In the genomic region with DNA sequence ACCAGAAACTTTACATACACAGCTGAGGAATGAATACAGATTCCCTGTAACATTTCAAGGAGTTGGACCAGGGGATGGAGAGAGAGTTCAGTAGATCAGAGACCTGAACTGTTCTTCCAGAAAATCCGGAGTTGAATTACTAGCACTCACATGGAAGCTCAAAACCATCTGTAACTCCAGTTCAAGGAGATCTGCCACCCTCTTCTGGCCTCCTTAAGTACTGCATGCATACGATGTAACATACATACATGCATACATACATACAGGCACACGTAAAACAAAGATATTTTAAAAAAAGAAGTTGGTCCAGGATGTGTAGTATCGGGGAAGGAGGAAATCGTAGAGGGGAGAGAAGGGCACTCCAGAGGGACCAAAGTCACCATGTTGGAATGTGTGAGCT, we compare ENCODE assay signal across 19 mouse cellular contexts.
DNase-seq lines count a peak whose midpoint lies in the region; ATAC-seq and TF ChIP-seq lines count a peak whose summit lies in the region.
"Had no signal": no experiment of that assay in that cellular context is flagged by ENCODE, and none has a peak within 500 bp of the region (broad histone marks: within the 10 kb centered on the region; RNA-seq: fewer than 3 reads in every experiment).

No protein-coding gene starts in this region.

- H3K4me1 ChIP-seq in ES-E14 (ENCODE audit: control insufficient read depth in 2 of 2, insufficient read depth in 2 of 2, low read length in 2 of 2, poor library complexity in 1 of 2): no peaks in the 10 kb centered on the region
- H3K4me1 ChIP-seq in hindbrain, embryonic 14.5 days (replicated peaks; ENCODE audit: control insufficient read depth, insufficient read depth, low read length): peaks cover 11% of the 10 kb centered on the region; the same call in 1 of the 2 replicates

- no peak overlapping the region for H3K4me2 ChIP-seq in hindbrain, embryonic 14.5 days (replicated peaks)
- H3K4me2 ChIP-seq: embryonic facial prominence, embryonic 13.5 days; kidney, embryonic 15.5 days had no signal

- no peak overlapping the region for H3K27ac ChIP-seq in left cerebral cortex, adult 2 months
- no peak overlapping the region for H3K27ac ChIP-seq in ES-E14 (ENCODE audit: insufficient read depth, low read depth, low read length, poor library complexity, severe bottlenecking)
- no peak overlapping the region for H3K27ac ChIP-seq in hindbrain, embryonic 14.5 days
- H3K27ac ChIP-seq: embryonic facial prominence, embryonic 13.5 days; kidney, embryonic 15.5 days; liver, embryonic 14.5 days had no signal

- no peaks in the 10 kb centered on the region for H3K36me3 ChIP-seq in ES-E14 (ENCODE audit: control insufficient read depth, insufficient read depth, low read length, poor library complexity, severe bottlenecking)
- H3K36me3 ChIP-seq in hindbrain, embryonic 14.5 days (replicated peaks; ENCODE audit: control insufficient read depth, insufficient read depth): no peaks in the 10 kb centered on the region
- H3K36me3 ChIP-seq: embryonic facial prominence, embryonic 13.5 days; kidney, embryonic 15.5 days had no signal

- H3K27me3 ChIP-seq in hindbrain, embryonic 14.5 days (ENCODE audit: control insufficient read depth, insufficient read depth, low read length): no peaks in the 10 kb centered on the region; the same call in 1 of the 2 replicates

- 93% methylated on average over 5 of the region's 5 CpGs for WGBS in hindbrain, embryonic 14.5 days

- no peak overlapping the region for H3K4me3 ChIP-seq in left cerebral cortex, adult 2 months
- H3K4me3 ChIP-seq in ES-E14 (ENCODE audit: insufficient read depth in 1 of 2, low read depth in 1 of 2, low read length in 2 of 2, poor library complexity in 1 of 2, severe bottlenecking in 1 of 2): no peak overlapping the region
- no peak overlapping the region for H3K4me3 ChIP-seq in hindbrain, embryonic 14.5 days (replicated peaks; ENCODE audit: low read length)
- H3K4me3 ChIP-seq: embryonic facial prominence, embryonic 13.5 days; kidney, embryonic 15.5 days; myocyte had no signal

- in situ Hi-C loops in ES-E14 (cut with MboI; ENCODE audit: low sequenced_read_pairs in 2 of 2, unreplicated experiment in 2 of 2): loop anchor here (5.0 to 25.0 kb wide), 2 partner anchors 308 to 318 kb away; no protein-coding TSS in a partner anchor

- DNase-seq in heart, adult 11 months: peak; percentile 17
- DNase-seq in heart, adult 8-10 months (ENCODE audit: low spot score): no peak
- DNase-seq in left cerebral cortex, adult 2 months (ENCODE audit: extremely low spot score in 1 of 2, low spot score in 2 of 2): no peak
- DNase-seq in left cerebral cortex, postnatal 14 days (ENCODE audit: low spot score in 2 of 2): no peak
- peak; percentile 12 for DNase-seq in ES-E14 (ENCODE audit: low read depth, low spot score)
- peak; percentile 39 for DNase-seq in retina, postnatal 1 day
- no peak for DNase-seq in hindbrain, embryonic 14.5 days (ENCODE audit: low spot score)
- DNase-seq: adrenal gland, adult 2 months; cerebellum, adult 9-10 months; heart, adult 18-20 months; heart, postnatal 10 days; midbrain, embryonic 14.5 days; right cerebral cortex, postnatal 14 days; spleen, adult 18-20 months; thymus, adult 2 months had no signal

- intact Hi-C loops in left cerebral cortex, adult 2 months (cut with DNase I): loop anchor here (10.0 kb wide), 1 partner anchor 455 kb away; the partner anchor contains the start of gene Wwox
- intact Hi-C loops in left cerebral cortex, postnatal 14 days (cut with DNase I): loop anchor here (5.0 to 10.0 kb wide), 2 partner anchors 133 to 385 kb away; partner anchors contain the start of gene Adamts18

- no peaks in the 10 kb centered on the region for H3K9me3 ChIP-seq in ES-E14 (ENCODE audit: control insufficient read depth, insufficient read depth, low read depth, low read length)
- no peaks in the 10 kb centered on the region for H3K9me3 ChIP-seq in hindbrain, embryonic 14.5 days (ENCODE audit: control insufficient read depth, low read length)
- H3K9me3 ChIP-seq: embryonic facial prominence, embryonic 13.5 days; kidney, embryonic 15.5 days had no signal

- TF ChIP-seq CTCF in left cerebral cortex, adult 2 months (IDR thresholded peaks at IDR 0.05): peak; percentile 26

- H3K9ac ChIP-seq in ES-E14 (ENCODE audit: insufficient read depth, low read depth, low read length, poor library complexity, severe bottlenecking): no peak overlapping the region
- H3K9ac ChIP-seq in hindbrain, embryonic 14.5 days: no peak overlapping the region
- H3K9ac ChIP-seq: embryonic facial prominence, embryonic 13.5 days; kidney, embryonic 15.5 days; liver, embryonic 14.5 days had no signal

- no peak for ATAC-seq in hindbrain, embryonic 14.5 days (ENCODE audit: low FRiP score)

TF ChIP-seq in ES-E14, 5 proteins besides CTCF, POLR2A, EP300 and RAD21:
- TF ChIP-seq MAFK (IDR thresholded peaks at IDR 0.05; ENCODE audit: insufficient read depth, low read depth, low read length): no peak

Comparison
In these comparisons a context has a peak if more than half of its experiments do, and no peak if none do; other contexts are left out.
1. DNase-seq: peak in heart, adult 11 months (single experiment), ES-E14 (single experiment) and retina, postnatal 1 day (single experiment); none in heart, adult 8-10 months (single experiment), left cerebral cortex, adult 2 months (0 of 2), left cerebral cortex, postnatal 14 days (0 of 2) and hindbrain, embryonic 14.5 days (single experiment).